Mouse (Mus musculus): ENCODE measurements around the gene Otor.

The Otor gene

DNA sequence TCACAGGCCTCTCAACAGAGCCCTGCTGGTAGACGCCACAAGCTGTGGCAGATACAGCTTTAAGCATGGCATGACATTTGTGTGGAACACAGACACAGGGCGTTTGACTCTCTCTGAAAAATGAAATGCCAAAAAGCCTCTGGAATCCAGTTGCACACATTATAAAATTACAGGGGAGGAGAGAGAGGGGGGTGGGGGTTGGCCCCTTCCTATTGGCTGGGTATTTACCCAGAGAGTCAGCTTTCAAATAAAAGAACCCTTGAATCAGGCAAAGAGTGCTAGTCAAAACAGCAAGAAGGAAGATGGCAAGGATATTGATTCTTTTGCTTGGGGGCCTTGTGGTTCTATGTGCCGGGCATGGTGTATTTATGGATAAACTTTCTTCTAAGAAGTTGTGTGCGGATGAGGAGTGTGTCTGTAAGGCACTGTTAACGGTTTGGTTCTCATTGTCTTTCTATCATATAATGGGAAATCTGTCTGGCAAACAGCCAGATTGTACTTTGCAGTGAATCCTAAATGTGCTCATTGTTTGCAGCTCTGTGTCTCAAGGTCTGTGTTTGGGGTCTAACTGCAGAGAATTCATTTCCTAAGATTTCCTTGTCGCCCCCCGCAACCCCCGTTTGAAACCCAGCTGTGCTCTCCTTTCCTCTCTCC, at the start of gene Otor:
Gene Otor, plus strand, starts transcription at position 276 of the 654 bp plus-strand sequence.
- in situ Hi-C loops (cut with MboI; ENCODE audit: low pct_unique_long_range_greater_than_20kb in 1 of 2, low sequenced_read_pairs in 2 of 2, unreplicated experiment in 1 of 2) = loop anchor here in 1 of 2 experiments (25.0 kb wide), 1 partner anchor 216 kb away; no protein-coding TSS in a partner anchor

DNA sequence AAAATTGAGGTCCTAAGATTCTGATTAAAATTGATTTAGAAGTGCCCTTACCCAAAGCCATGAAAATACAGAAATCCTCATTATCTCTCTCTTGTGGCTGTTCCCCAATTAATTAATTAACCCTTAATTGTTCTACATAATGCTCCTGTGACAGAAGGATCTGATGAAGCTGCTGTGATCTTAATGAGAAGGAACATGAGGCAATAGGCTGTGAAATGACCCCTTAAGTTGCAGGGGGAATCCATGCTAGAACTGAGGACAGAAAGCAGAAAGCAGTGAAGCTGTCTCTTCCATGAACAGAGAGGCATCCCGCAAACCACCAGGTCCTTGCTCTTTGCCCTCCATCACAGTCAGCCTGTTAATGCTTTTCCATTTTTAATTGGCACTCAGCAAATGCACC, 47.0 kb upstream of the Otor start:
- in situ Hi-C loops (cut with MboI; ENCODE audit: low pct_unique_long_range_greater_than_20kb in 1 of 2, low sequenced_read_pairs in 2 of 2, unreplicated experiment in 1 of 2) = no loop called here

DNA sequence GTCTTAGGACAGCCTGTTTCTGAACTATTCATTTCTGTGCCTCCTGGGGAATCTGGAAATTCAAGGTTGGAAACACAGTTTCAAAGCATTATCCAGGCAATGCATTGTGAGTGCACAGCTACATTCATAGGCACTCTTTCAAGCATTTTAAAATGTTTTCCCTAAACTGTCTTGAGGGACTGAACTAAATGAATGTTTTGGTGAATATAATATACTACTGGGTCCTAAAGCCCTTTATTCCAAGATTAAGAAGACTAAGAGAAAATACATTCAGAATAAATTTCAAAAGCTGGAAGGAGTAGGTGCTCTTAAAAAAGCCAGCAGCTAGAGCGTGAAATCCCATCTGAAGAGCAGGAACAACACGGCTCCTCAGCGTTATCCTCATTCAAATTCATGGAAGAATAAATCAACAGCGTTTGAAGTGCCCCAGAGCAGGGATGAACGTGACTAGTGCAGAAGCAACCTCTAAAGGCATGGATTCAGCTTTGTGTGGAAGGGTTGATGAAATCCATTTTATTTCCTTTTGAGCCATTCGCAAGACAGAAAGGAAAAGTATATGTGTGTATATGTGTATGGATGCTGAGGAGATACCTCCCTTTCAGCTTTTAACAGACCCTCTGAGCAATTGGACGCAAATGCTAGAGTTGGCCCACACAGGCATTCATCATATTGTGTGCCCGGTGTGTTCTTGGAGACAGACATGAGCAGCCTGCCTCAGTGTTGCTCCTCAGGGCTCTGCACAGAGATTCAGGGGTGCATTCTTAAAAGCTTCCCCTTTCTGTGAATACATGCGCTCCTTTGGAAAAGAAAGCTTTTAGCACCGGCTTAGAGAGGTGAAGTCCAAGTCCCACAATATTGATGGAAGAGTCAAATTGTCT, 45.7 kb upstream of the Otor start:
- in situ Hi-C loops (cut with MboI; ENCODE audit: low pct_unique_long_range_greater_than_20kb in 1 of 2, low sequenced_read_pairs in 2 of 2, unreplicated experiment in 1 of 2) = no loop called here

DNA sequence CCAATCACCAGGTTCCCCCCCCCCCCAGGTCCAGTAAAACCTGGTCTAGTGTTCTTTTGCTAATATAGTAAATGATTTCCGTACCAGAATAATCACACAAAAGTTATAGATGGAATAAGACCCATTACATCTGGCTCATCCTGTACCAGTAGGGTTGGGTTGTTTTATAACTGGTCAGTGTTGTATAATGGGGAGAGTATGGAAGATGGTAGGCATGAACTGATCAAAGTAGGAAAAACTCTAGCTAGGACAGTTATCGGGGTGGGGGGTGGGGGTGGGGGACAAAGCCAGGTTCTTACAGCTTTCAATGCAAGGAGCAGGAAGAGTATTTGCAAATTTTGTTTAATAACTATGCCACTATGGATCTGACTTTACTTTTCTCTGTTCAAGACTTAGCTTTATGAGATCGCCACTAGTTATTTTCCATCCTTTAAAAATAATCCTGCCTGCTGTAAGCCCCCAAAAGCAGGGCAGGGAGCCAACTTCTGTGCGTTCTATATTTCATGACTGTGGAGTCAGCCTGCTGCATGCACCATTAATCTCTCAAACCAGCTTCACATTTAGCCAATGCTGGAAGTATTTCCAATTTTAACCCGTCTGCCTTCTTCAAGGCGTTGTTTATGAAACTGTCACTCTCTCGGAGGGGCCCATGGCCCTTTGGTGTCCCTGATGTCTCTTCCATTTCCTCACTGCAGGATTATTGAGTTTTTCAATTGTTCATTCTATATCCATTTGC, 43.8 kb upstream of the Otor start:
- in situ Hi-C loops (cut with MboI; ENCODE audit: low pct_unique_long_range_greater_than_20kb in 1 of 2, low sequenced_read_pairs in 2 of 2, unreplicated experiment in 1 of 2) = no loop called here

DNA sequence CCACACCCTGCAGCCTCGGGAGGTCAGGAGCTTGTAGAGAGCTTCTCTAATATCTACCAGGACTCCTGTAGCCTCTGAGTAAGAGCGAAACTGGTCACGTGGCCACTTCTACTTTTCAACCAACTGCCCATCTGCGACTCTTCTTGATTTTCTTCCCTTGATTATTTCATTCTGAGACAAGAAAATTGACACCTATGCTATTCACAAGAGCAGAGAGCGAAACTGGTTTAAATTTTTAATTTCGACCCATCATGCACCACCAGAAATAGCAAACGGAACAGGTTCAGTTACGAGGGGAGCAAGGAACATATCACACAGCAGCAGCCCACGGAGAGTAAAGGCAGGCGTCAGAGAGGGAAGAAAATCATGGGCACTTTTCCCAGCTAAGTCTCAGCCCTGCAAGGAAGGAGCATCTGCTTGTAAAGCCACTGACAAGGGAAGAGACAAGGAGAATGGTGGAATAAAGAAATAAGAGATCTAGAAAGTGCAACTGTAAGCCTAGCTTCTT, 43.1 kb upstream of the Otor start:
- in situ Hi-C loops (cut with MboI; ENCODE audit: low pct_unique_long_range_greater_than_20kb in 1 of 2, low sequenced_read_pairs in 2 of 2, unreplicated experiment in 1 of 2) = no loop called here

DNA sequence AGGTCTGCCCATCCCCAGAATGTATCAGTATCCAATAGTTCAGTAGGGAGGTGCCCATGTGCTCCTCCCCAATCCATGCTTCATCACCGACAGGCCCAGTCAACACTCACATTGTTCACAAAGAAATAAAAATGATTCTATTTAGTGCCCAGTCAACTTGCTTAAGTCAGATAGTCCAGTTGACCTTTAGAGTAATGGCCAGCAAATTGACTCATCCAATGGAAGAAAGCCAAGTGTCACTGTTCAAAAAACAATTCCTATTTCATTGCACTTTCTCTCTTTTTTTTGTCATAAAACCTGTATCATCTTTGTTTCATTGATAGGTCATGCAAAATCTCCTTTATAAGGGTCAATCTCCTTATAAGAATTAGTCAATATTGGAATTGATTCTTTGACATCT, 36.7 kb upstream of the Otor start:
- in situ Hi-C loops (cut with MboI; ENCODE audit: low pct_unique_long_range_greater_than_20kb in 1 of 2, low sequenced_read_pairs in 2 of 2, unreplicated experiment in 1 of 2) = no loop called here

DNA sequence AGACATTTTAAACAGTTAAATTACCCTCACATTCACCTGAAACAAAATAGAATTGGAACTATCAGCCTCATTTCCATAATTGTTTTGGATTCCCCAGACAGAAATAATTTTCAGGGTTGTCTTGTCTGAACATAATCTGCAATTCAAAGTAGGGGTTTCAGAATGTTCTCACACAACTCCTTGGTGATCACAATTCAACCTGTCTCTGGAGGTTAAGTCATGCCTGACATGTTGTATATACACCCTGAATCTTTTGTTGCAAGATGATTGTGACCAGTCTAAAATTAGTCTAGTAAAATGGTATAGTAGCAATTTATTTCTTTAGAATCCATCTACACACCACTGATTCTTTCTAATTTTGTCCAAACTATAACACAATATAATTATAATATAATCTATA, 23.0 kb upstream of the Otor start:
- in situ Hi-C loops (cut with MboI; ENCODE audit: low pct_unique_long_range_greater_than_20kb in 1 of 2, low sequenced_read_pairs in 2 of 2, unreplicated experiment in 1 of 2) = no loop called here

DNA sequence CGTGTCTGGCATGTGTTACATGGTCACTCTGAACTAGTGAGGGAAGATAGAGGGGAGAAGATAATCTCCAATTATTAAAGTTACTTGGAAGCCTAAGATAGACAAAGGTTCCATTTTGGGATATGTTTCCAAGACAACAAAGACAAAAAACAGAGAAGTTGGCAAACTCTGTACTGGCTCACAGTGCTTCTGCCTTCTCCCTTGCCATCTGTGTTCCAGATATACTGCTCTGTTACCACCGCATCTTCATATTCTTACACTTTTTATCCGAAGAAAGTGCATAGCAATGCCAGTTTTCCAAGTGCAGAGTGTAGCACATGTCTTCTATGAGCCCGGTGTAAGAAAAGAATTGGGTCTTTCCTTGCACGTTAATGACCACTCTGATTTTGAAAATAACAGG, 21.5 kb upstream of the Otor start:
- in situ Hi-C loops (cut with MboI; ENCODE audit: low pct_unique_long_range_greater_than_20kb in 1 of 2, low sequenced_read_pairs in 2 of 2, unreplicated experiment in 1 of 2) = no loop called here

DNA sequence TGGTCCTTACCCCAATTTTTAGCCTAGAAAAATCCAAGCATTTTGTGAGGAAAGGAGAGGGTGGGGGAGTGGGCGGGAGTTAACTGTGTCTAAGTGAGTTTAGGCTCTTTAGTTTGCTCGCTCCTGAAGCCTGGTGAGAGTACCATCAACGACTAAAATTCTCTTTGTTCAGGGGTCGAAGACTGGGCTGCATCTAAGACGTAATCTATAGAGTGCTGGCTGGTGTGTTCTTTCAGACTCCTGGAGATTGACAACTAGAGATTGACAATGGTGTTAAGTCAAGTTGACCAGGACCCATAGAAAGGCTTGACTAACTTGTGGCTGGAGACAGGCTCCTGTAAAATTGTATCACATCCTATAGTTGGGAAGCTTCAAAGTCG, 15.9 kb upstream of the Otor start:
- in situ Hi-C loops (cut with MboI; ENCODE audit: low pct_unique_long_range_greater_than_20kb in 1 of 2, low sequenced_read_pairs in 2 of 2, unreplicated experiment in 1 of 2) = no loop called here

DNA sequence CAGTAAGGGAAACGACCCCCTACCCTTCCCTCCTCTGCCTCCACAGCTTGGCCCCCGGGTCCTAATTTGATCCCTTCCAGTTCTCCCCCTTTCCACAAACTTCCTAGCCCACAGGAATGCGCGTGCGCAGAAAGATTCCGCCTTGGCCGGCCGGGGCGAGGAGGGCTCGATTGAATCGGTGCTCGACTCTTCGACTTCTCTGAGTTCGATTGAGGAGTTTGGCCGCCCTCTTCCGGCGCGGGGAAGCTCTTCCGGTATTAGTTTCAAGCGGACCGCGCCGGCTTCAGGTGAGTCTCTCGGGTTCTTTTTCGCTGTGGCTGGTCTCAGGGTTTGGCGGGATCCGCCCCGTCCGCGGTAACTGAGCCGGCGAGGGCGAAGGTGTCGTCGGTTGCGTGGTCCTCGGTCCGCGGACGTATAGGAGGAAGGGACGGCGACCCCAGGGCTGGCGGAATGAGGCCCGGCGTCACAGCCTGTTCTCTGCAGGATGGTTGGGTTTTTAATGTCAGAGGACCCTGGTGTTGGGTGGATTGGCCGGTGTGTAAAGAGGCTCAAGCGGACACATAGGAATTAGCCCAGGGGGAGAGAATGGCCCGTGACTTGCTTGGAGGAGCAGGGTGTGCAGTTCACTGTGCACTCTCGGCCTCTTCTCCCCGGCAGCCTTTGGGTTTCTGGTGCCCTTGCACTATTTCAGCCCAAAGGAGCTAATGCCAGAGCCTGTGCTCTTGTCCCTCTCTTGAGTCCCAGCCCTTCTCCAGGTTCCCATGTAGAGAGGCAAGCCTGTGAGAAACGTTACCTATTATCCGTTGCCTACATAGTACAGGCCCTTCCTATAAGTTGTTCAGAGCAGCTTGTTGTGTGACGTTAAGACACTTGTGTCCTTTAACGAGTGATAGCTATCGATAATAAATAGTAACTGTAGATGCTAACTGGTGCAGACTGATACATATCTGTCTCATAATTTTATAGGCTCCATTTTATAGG, 15.2 kb upstream of the Otor start, which contains the start of gene Snrpb2:
Gene Snrpb2, plus strand, starts transcription at position 228 of the 981 bp plus-strand sequence.
- in situ Hi-C loops (cut with MboI; ENCODE audit: low pct_unique_long_range_greater_than_20kb in 1 of 2, low sequenced_read_pairs in 2 of 2, unreplicated experiment in 1 of 2) = no loop called here

DNA sequence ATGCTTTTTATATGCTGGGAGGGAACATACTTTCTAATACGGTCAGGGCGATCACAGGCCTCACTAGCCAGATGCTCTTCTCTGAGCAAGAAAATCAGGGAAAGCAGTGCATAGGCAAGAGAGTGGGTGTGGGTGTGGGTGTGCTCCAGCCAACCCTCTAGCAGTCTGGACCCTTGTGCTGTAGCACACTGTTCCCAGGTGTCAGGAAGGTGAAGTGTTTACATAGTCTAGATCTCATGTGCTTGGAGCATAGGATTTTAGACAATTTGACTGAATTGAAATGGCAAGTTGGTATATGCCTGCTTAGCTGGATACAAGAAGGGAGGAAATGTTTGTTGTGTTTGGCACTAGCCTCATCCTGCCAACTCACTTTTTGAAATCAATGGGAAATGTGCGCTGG, 12.4 kb upstream of the Otor start:
- in situ Hi-C loops (cut with MboI; ENCODE audit: low pct_unique_long_range_greater_than_20kb in 1 of 2, low sequenced_read_pairs in 2 of 2, unreplicated experiment in 1 of 2) = no loop called here

DNA sequence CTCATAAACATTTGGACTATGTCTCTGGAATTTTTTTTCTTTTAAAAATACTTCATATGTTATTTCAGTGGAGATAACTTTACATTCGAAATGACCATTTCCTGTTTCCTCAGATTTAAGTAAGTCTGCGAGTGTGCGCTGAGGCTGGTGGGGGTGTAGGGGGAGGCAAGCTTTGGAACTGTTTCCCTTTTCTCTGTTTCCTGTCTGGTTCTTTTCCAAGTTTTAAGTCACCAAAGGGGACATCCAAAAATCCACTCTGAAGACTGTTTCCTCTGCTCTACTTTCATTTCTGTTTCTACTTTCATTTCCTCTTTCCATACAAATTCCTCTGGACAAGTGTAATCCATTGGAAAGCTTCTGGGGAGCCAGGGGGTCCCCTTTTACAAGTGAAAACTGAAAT, 3.4 kb downstream of the Otor start:
- in situ Hi-C loops (cut with MboI; ENCODE audit: low pct_unique_long_range_greater_than_20kb in 1 of 2, low sequenced_read_pairs in 2 of 2, unreplicated experiment in 1 of 2) = loop anchor here in 1 of 2 experiments (25.0 kb wide), 1 partner anchor 219 kb away; no protein-coding TSS in a partner anchor

DNA sequence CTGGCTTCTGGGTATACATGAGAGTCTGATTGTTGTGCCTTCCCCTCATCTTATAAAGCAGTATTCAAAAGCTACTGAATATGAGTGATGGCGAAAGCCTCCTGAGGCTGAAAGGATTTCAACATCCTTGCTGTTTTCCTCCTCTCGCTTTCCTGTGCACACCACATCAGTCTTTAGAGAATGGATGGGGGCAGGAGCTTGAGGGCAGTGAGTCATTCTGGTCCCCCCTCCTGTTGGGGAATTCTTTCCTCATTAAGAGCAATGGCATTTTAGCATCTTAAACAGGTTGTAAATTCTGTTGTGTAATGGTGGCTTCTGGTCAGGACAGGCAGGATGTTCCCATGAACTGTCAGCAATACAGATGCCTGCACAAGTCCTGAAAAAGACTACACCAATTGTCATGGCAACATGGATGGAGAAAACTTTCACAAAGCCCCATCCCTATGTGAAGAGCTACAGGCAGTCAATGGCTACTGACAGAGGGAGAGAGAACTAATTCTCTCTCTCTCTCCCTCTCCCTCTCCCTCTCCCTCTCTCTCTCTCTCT, 6.7 kb downstream of the Otor start:
- in situ Hi-C loops (cut with MboI; ENCODE audit: low pct_unique_long_range_greater_than_20kb in 1 of 2, low sequenced_read_pairs in 2 of 2, unreplicated experiment in 1 of 2) = loop anchor here in 1 of 2 experiments (25.0 kb wide), 1 partner anchor 223 kb away; no protein-coding TSS in a partner anchor

DNA sequence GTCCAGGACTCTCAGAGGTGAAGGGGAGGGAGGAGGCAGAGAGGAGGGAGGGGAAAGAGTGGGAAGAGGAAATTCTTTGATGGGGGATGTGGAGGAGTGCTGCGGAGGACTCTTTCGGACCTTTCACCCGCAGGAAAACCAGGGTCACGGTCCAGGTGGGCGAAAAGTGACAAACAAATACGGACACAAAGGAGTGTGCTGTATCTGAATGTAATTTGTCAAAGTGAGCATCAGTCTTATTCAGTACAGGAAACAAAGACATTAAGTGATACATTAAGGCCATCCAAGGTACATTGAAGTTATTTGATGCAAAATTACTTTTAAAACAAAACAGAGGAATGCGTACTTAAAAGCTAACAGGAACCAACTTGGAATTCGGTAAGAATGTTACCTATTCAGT, 11.6 kb downstream of the Otor start:
- in situ Hi-C loops (cut with MboI; ENCODE audit: low pct_unique_long_range_greater_than_20kb in 1 of 2, low sequenced_read_pairs in 2 of 2, unreplicated experiment in 1 of 2) = loop anchor here in 1 of 2 experiments (25.0 kb wide), 1 partner anchor 228 kb away; no protein-coding TSS in a partner anchor

DNA sequence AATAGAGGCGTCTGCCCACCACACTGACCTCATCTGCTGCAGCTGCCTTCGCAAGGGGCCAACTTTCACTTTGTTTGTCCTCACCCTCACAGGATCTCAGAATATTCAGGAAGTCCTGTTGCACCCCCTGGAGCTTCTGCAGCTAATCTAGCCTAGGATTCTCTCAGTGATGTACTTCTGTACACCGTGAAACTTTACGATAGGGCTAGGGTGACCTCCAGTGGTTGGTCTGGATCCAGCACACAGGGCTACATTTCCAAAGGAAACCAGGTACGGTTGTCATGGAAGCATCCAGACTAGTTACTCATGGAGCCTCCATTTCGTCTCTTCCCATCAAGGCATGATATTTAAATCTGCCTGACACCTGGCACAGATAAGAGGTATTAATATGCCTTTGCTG, 15.5 kb downstream of the Otor start:
- in situ Hi-C loops (cut with MboI; ENCODE audit: low pct_unique_long_range_greater_than_20kb in 1 of 2, low sequenced_read_pairs in 2 of 2, unreplicated experiment in 1 of 2) = loop anchor here in 1 of 2 experiments (25.0 kb wide), 1 partner anchor 231 kb away; no protein-coding TSS in a partner anchor

DNA sequence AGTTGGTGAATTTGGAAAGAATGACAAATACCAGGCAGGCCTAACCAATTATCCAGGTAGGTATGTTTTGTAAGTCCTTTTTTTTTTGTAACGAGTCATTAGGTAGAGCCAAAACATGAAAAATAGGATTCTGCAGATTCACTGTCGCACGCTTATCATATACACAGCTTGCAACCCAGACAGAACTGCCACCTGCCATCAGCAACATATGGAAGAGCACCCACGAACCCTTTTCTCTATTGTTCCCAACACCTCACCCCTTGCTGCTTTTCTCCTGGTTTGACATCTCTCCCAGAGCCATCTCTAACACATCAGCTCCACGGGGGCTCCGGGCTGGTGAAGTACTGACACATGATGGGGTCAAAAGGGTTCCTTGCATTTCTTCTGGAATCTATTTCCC, 16.5 kb downstream of the Otor start:
- in situ Hi-C loops (cut with MboI; ENCODE audit: low pct_unique_long_range_greater_than_20kb in 1 of 2, low sequenced_read_pairs in 2 of 2, unreplicated experiment in 1 of 2) = loop anchor here in 1 of 2 experiments (25.0 kb wide), 1 partner anchor 232 kb away; no protein-coding TSS in a partner anchor

DNA sequence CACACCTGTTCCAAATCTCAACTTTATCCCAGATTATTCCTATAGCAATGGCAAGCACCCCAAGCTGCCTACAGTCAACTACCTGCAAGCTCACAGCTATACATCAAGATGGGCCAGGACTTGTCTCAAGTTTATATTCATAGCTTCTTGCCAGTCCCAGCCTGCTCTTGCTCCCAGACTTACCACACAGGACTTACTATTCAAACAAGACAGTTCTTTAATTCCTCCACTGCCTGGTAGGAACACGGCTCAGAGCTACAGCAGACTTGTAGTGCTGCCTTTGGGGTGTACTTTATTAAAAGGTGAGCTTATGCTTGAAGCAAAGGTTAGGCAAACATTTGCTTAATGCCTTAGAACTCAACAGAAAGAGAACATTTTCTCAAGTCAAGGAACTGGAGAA, 18.9 kb downstream of the Otor start:
- in situ Hi-C loops (cut with MboI; ENCODE audit: low pct_unique_long_range_greater_than_20kb in 1 of 2, low sequenced_read_pairs in 2 of 2, unreplicated experiment in 1 of 2) = loop anchor here in 1 of 2 experiments (25.0 kb wide), 1 partner anchor 235 kb away; no protein-coding TSS in a partner anchor

Measured in mouse embryonic stem cell (cell line).